Mouse (Mus musculus): ENCODE measurements around the gene Tnfsf4. TPM values are rescaled to one million over a fixed set of nuclear protein-coding genes. Genes with fewer than 3 reads are reported as not detected.
A peak's percentile ranks its signal among the peaks of the same experiment; 100 is the strongest.

The Tnfsf4 gene
- not detected in 2 replicates for polyA plus RNA-seq (2014; fragmentation: Nextera tagmentation; extraction: Ambion mirVana)

DNA sequence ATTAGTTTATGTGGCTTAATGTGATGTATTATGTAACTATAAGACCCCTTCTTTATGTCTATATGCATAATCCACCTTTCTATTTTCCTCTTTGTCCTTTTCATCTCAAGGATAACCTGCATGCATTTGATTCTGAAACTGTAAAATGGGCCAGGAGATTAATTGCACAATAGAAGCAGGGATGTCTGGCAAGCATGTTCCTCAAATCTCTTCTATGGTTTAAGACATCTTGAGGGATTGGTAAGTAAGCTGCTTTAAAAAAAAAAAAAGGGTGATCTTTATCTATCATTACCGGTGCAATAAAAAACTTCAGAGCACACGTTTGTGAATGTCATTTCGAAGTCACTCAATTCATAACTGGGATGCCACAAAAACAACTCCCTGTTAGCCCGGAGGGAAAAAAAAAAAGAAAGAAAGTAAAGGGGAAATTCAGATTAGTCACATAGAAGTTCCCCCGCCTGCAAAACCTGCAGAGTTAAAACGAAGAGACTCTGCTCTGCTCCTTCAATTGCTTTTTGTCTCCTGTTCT lies at the start of gene Tnfsf4:
TSS of gene Tnfsf4 (plus strand) at position 479 of the 529 bp plus-strand sequence.
- Histone ChIP-seq H3K4me1 (ENCODE audit: insufficient read depth) (no peaks in the 10 kb centered on the region), H3K9ac (no peak within 1 kb of the TSS), H3K27ac (ENCODE audit: low read depth) (no peak within 1 kb of the TSS), H3K36me3 (ENCODE audit: insufficient read depth) (no peaks in the 10 kb centered on the region), H3K9me3 (ENCODE audit: low read depth, low read length) (no peaks in the 10 kb centered on the region), H3K4me3 (ENCODE audit: low read depth, low read length) (no peak within 1 kb of the TSS), H3K27me3 (ENCODE audit: insufficient read depth, low read length) (no peaks in the 10 kb centered on the region), H3K4me2 (no peak within 1 kb of the TSS)
- ATAC-seq (ENCODE audit: insufficient read depth) (no peak), DNase-seq (no peak)
- WGBS = 52% methylated on average over 6 of the region's 6 CpGs
- no peak for TF ChIP-seq CTCF (IDR thresholded peaks at IDR 0.05; ENCODE audit: low read depth)

DNA sequence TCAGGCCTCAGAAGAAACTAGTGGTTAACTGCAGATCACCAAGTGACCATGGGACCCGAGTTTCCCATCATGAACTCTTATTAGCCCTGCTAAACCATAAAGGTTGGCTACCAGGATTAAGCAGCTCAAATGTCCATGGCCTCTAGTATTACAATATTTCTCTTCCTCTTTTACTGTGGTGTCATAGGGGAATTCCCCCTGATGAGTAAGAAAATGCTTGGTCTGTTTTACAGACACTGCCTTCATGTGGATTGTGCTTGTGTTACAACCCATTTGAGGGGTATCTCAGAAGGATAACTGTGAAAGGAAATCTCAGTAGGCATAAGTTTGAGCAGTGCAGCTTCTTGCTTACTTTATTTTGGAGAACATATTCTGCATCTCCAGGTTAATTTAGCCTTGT lies 44.2 kb upstream of the Tnfsf4 start:
- no peak overlapping the region for H3K4me3 ChIP-seq (ENCODE audit: low read depth, low read length)
- DNase-seq (no peak), ATAC-seq (ENCODE audit: insufficient read depth) (no peak)
- TF ChIP-seq CTCF (IDR thresholded peaks at IDR 0.05; ENCODE audit: low read depth) = no peak
- 64% methylated on average over 1 of the region's 1 CpGs for WGBS
- no peaks in the 10 kb centered on the region for H3K9me3 ChIP-seq (ENCODE audit: low read depth, low read length)
- H3K27me3 ChIP-seq (ENCODE audit: insufficient read depth, low read length) = no peaks in the 10 kb centered on the region
- H3K9ac ChIP-seq = no peak overlapping the region
- H3K4me1 ChIP-seq (ENCODE audit: insufficient read depth) = no peaks in the 10 kb centered on the region
- no peak overlapping the region for H3K27ac ChIP-seq (ENCODE audit: low read depth)
- H3K4me2 ChIP-seq = no peak overlapping the region
- H3K36me3 ChIP-seq (ENCODE audit: insufficient read depth) = no peaks in the 10 kb centered on the region

- Histone ChIP-seq H3K9ac (no peak overlapping the region), H3K4me2 (no peak overlapping the region), H3K36me3 (ENCODE audit: insufficient read depth) (no peaks in the 10 kb centered on the region), H3K27ac (ENCODE audit: low read depth) (no peak overlapping the region), H3K27me3 (ENCODE audit: insufficient read depth, low read length) (no peaks in the 10 kb centered on the region), H3K9me3 (ENCODE audit: low read depth, low read length) (no peaks in the 10 kb centered on the region), H3K4me3 (ENCODE audit: low read depth, low read length) (no peak overlapping the region), H3K4me1 (ENCODE audit: insufficient read depth) (no peaks in the 10 kb centered on the region)
- WGBS = 53% methylated on average over 4 of the region's 4 CpGs
- no peak for ATAC-seq (ENCODE audit: insufficient read depth)
- DNase-seq = peak; percentile 23
- TF ChIP-seq CTCF (IDR thresholded peaks at IDR 0.05; ENCODE audit: low read depth) = no peak
These were observed 30.2 kb upstream of the Tnfsf4 start for GRCm38 (mm10) chr1:161365006-161365405.

DNA sequence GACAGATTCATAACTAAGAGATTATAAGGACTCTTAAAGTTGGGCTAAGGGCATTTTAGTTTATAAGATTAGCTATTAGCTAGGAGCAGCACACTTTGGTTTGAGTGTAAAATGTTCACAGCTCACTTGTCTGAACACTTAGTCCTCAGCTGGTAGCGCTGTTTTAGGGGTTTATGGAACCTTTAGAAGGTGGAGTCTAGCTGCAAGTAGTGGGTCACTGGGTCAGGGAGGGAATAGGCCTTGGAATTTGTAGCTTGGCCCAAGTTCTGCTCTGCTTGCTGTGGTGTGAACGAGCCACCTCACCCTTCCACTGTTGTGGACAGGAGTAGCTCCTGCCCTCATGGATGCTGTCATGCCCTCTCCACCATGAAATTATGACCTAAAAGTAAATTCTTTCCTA lies 23.3 kb upstream of the Tnfsf4 start:
- ATAC-seq (ENCODE audit: insufficient read depth) (no peak), DNase-seq (no peak)
- H3K4me1 ChIP-seq (ENCODE audit: insufficient read depth) = no peaks in the 10 kb centered on the region
- no peaks in the 10 kb centered on the region for H3K36me3 ChIP-seq (ENCODE audit: insufficient read depth)
- H3K9me3 ChIP-seq (ENCODE audit: low read depth, low read length) = no peaks in the 10 kb centered on the region
- no peaks in the 10 kb centered on the region for H3K27me3 ChIP-seq (ENCODE audit: insufficient read depth, low read length)
- H3K4me2 ChIP-seq = no peak overlapping the region
- no peak overlapping the region for H3K27ac ChIP-seq (ENCODE audit: low read depth)
- no peak for TF ChIP-seq CTCF (IDR thresholded peaks at IDR 0.05; ENCODE audit: low read depth)
- WGBS = 59% methylated on average over 2 of the region's 2 CpGs
- no peak overlapping the region for H3K9ac ChIP-seq
- no peak overlapping the region for H3K4me3 ChIP-seq (ENCODE audit: low read depth, low read length)

DNA sequence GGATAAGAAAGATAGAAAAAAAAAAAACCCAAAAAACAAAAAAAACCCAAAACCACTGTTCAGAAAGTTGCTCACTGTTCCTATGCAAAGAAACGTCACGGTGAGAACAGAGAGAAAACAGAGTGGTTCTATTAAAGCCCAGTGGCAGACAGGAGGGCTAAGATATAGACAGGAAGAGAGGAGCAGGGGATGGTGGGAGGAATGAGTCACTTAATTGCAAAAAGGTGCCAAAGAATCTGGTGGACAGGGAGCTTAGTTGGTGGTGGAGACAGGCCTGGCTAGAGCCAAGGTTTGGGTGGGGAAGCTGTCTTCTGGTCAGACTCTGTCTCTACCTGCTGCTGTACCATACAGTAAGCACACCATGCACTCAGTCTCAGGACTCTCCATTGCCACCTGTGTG lies 19.3 kb upstream of the Tnfsf4 start:
- Histone ChIP-seq H3K36me3 (ENCODE audit: insufficient read depth) (no peaks in the 10 kb centered on the region), H3K9me3 (ENCODE audit: low read depth, low read length) (no peaks in the 10 kb centered on the region), H3K4me3 (ENCODE audit: low read depth, low read length) (no peak overlapping the region), H3K27ac (ENCODE audit: low read depth) (no peak overlapping the region), H3K27me3 (ENCODE audit: insufficient read depth, low read length) (no peaks in the 10 kb centered on the region), H3K4me2 (no peak overlapping the region), H3K9ac (no peak overlapping the region), H3K4me1 (ENCODE audit: insufficient read depth) (no peaks in the 10 kb centered on the region)
- TF ChIP-seq CTCF (IDR thresholded peaks at IDR 0.05; ENCODE audit: low read depth) = no peak
- WGBS = 77% methylated on average over 2 of the region's 2 CpGs
- ATAC-seq (ENCODE audit: insufficient read depth) (no peak), DNase-seq (no peak)

- Histone ChIP-seq H3K27ac (ENCODE audit: low read depth) (no peak overlapping the region), H3K4me3 (ENCODE audit: low read depth, low read length) (no peak overlapping the region), H3K27me3 (ENCODE audit: insufficient read depth, low read length) (no peaks in the 10 kb centered on the region), H3K9ac (no peak overlapping the region), H3K36me3 (ENCODE audit: insufficient read depth) (no peaks in the 10 kb centered on the region), H3K4me1 (ENCODE audit: insufficient read depth) (no peaks in the 10 kb centered on the region), H3K9me3 (ENCODE audit: low read depth, low read length) (no peaks in the 10 kb centered on the region), H3K4me2 (no peak overlapping the region)
- DNase-seq = no peak
- no peak for ATAC-seq (ENCODE audit: insufficient read depth)
- TF ChIP-seq CTCF (IDR thresholded peaks at IDR 0.05; ENCODE audit: low read depth) = no peak
- WGBS = 66% methylated on average over 3 of the region's 3 CpGs
These were observed 16.6 kb upstream of the Tnfsf4 start for GRCm38 (mm10) chr1:161378571-161378970.

GRCm38 (mm10) chr1:161379685-161380424 lies 15.4 kb upstream of the Tnfsf4 start:
- DNase-seq (no peak), ATAC-seq (ENCODE audit: insufficient read depth) (no peak)
- no peak overlapping the region for H3K9ac ChIP-seq
- WGBS = 25% methylated on average over 11 of the region's 11 CpGs
- no peak overlapping the region for H3K4me2 ChIP-seq
- H3K4me3 ChIP-seq (ENCODE audit: low read depth, low read length) = no peak overlapping the region
- no peaks in the 10 kb centered on the region for H3K36me3 ChIP-seq (ENCODE audit: insufficient read depth)
- no peaks in the 10 kb centered on the region for H3K4me1 ChIP-seq (ENCODE audit: insufficient read depth)
- TF ChIP-seq CTCF (IDR thresholded peaks at IDR 0.05; ENCODE audit: low read depth) = no peak
- no peak overlapping the region for H3K27ac ChIP-seq (ENCODE audit: low read depth)
- H3K9me3 ChIP-seq (ENCODE audit: low read depth, low read length) = no peaks in the 10 kb centered on the region
- H3K27me3 ChIP-seq (ENCODE audit: insufficient read depth, low read length) = no peaks in the 10 kb centered on the region
